Mouse (Mus musculus): ENCODE measurements around the gene Il15ra. TPM values are rescaled to one million over a fixed set of nuclear protein-coding genes. Genes with fewer than 3 reads are reported as not detected.

Gene Il15ra
- polyA plus RNA-seq, 1 experiment from 2014 or later, result 9.5 TPM

DNA sequence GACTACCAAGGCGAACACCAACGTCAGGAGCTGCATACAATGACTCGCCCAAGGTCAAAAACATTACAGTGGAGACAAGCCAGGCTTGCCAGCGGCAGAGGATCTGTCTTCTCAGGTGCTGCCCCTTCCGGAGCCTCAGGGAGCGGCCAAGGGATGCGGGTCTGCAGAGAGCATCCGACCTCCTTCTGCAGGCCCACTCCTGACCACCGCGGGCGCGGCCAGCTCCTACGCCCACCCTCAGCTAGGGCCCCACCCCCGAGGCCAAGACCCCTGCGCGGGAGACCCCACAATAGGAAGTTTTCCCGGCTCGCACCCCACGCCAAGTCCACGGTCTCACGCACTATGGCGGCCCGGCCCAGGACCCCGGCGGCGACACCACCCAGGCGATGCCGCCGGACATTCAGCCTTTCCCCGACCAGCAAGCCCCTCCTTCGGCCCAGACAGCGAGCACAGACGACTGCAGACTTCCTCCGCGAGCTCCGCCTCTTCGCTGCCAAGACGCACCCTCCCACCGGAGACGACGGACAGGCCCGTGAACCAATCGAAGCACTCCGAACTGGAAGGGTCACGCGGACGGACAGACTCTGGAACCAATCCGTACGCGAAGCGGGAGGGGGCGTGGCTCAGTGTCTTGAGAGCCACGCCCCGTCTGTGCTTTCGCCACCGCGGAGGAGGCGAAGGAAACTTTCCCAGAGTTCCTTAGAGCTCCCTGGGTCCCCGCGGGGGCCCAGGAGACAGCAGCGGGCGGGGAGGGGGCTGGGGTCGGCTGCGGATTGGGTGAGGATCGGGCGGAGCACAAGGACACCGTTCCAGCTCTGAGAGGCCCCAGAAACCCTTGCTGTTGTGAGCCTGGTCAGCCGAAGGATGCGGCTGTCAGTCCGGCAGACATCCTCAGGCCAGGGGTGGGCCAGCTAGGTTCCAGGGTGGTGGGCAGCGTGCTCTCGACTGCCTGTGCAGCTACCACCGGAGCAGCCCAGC lies 72.3 kb downstream of the Il15ra start, which contains the start of the genes Fbh1 and Ankrd16:
Gene Fbh1, minus strand, starts transcription at position 492 of the 978 bp plus-strand sequence.
Gene Ankrd16, plus strand, starts transcription at position 786 of the 978 bp plus-strand sequence.
- H3K27ac ChIP-seq, result peak within 1 kb of the TSS; percentile 83
- H3K4me3 ChIP-seq (ENCODE audit: inconsistent target), result peak within 1 kb of the TSS; percentile 92
- peaks cover 21% of the 10 kb centered on the region for H3K36me3 ChIP-seq (ENCODE audit: inconsistent target)
- H3K79me2 ChIP-seq (ENCODE audit: inconsistent target), result peaks cover 74% of the 10 kb centered on the region
- WGBS (ENCODE audit: missing documents), result under 1% methylated on average over 70 of the region's 73 CpGs

DNA sequence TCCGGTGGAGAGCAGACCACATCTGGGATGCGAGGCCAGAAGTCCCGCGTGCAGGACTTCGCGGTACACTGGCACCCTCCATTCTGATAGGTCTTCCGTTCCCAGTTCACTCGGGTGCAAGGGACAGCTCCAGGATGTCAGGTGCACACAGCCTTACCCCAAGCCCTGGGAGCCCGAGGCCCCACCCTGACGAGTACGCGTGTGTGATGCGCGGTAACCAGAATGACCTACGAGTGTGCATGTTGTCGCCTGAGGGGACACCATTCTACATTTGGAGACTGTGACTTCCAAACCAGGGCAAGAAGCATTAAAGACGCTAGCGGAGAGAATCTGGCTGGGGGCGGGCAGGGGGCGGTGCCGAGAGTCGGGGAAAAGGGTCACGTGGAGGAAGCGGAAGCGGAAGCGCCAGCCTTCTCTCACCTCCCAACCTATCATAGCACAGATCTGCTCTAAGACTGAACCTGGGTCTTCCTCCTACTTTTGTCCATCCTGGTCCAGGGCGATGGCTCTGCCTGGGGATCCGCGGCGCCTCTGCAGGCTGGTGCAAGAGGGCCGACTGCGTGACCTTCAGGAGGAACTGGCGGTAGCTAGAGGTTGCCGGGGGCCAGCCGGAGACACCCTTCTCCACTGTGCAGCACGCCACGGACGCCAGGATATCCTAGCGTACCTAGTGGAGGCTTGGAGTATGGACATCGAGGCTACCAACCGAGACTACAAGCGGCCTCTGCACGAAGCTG lies 73.2 kb downstream of the Il15ra start:
- Histone ChIP-seq H3K4me3 (ENCODE audit: inconsistent target) (peak overlapping the region; percentile 92), H3K36me3 (ENCODE audit: inconsistent target) (peaks cover 30% of the 10 kb centered on the region), H3K79me2 (ENCODE audit: inconsistent target) (peaks cover 66% of the 10 kb centered on the region), H3K27ac (peak overlapping the region; percentile 83)
- WGBS (ENCODE audit: missing documents), result 1% methylated on average over 43 of the region's 43 CpGs

Other genes with a start within 250 kb of the Il15ra start
- 29.8 to 38.1 TPM (median 29.9 TPM) in 3 replicates for gene Pfkfb3, start 151.2 kb upstream of the Il15ra start, polyA plus RNA-seq (2018)
- 69.8 to 119 TPM (median 79.7 TPM) in 3 replicates for gene Rbm17, start 101.1 kb upstream of the Il15ra start, polyA plus RNA-seq (2018)
- not detected in 3 replicates for gene Gm17490, start 79.0 kb upstream of the Il15ra start, polyA plus RNA-seq (2018)
- gene Il2ra, start 62.5 kb upstream of the Il15ra start, polyA plus RNA-seq (2018), result 0.05 to 0.33 TPM (median 0.06 TPM) in 3 replicates
- 31.0 to 71.4 TPM (median 50.1 TPM) in 3 replicates for gene Fbh1, start 72.3 kb downstream of the Il15ra start, polyA plus RNA-seq (2018)
- 11.1 to 23.0 TPM (median 14.3 TPM) in 3 replicates for gene Ankrd16, start 72.6 kb downstream of the Il15ra start, polyA plus RNA-seq (2018)